Mouse (Mus musculus) embryonic facial prominence, embryonic 15.5 days (tissue): ENCODE results near the gene Zfp185. TPM values are rescaled to one million over a fixed set of nuclear protein-coding genes. Genes with fewer than 3 reads are reported as not detected.

Experiments
- ATAC-seq: fragments of 200-750 bp; cut with Nextera tagmentation; 2 replicates; pipeline ENCODE4 v1.8.0; 2017; ENCODE audit warnings: low read depth, moderate TSS enrichment; ENCODE audit not compliant: insufficient number of reproducible peaks, low FRiP score, low TSS enrichment
- H3K27ac ChIP-seq: fragments of 300-500 bp; sonication (generic); replicated peaks from 2 replicates; pipeline ENCODE4 v1.5.1; 2015; ENCODE audit warnings: mild to moderate bottlenecking, inconsistent platforms
- H3K27me3 ChIP-seq: fragments of 300-500 bp; sonication (generic); 2 replicates; pipeline ENCODE4 v1.6.1; 2015; ENCODE audit warnings: inconsistent platforms
- H3K36me3 ChIP-seq: fragments of 300-500 bp; sonication (generic); 2 replicates; pipeline ENCODE4 v1.6.1; 2015; ENCODE audit warnings: mild to moderate bottlenecking, inconsistent platforms
- H3K4me1 ChIP-seq: fragments of 300-500 bp; sonication (generic); 2 replicates; pipeline ENCODE4 v1.6.1; 2015; ENCODE audit warnings: inconsistent platforms
- H3K4me2 ChIP-seq: fragments of 300-500 bp; sonication (generic); replicated peaks from 2 replicates; pipeline ENCODE4 v1.6.1; 2015; ENCODE audit warnings: mild to moderate bottlenecking, inconsistent platforms
- H3K4me3 ChIP-seq: fragments of 300-500 bp; sonication (generic); replicated peaks from 2 replicates; pipeline ENCODE4 v1.5.1; 2015; ENCODE audit warnings: mild to moderate bottlenecking, inconsistent platforms
- H3K9ac ChIP-seq: fragments of 300-500 bp; sonication (generic); 2 replicates; pipeline ENCODE4 v1.6.1; 2015; ENCODE audit warnings: inconsistent platforms
- H3K9me3 ChIP-seq: fragments of 300-500 bp; sonication (generic); replicated peaks from 2 replicates; pipeline ENCODE4 v1.6.1; 2016; ENCODE audit warnings: inconsistent platforms
- WGBS: fragments of 180-500 bp; shearing (Covaris S2); methylation state at CpG from one replicate; pipeline ENCODE4 v1.1.7; 2015; 5-methylcytosine and 5-hydroxymethylcytosine counted together
- polyA plus RNA-seq: library from polyadenylated mRNA; unstranded; fragments of >200 nt; fragmentation: Nextera tagmentation; extraction: Ambion mirVana; gene quantifications from 2 replicates; pipeline ENCODE4 v1.2.1, GENCODE M21; 2015

Gene Zfp185
- 31.3 and 36.0 TPM in 2 replicates for polyA plus RNA-seq

GRCm38 (mm10) chrX:72986841-72987519 lies at the start of gene Zfp185:
TSS of gene Zfp185 (plus strand) at chrX:72987339.
- H3K27me3 ChIP-seq: no peaks in the 10 kb centered on the region

GRCm38 (mm10) chrX:72953464-72953863 lies 33.7 kb upstream of the Zfp185 start:
- Histone ChIP-seq H3K27me3 (no peaks in the 10 kb centered on the region), H3K4me1 (no peaks in the 10 kb centered on the region), H3K9ac (no peak overlapping the region), H3K4me3 (no peak overlapping the region), H3K36me3 (peaks cover 6% of the 10 kb centered on the region), H3K4me2 (no peak overlapping the region), H3K27ac (no peak overlapping the region), H3K9me3 (no peaks in the 10 kb centered on the region)
- 66% methylated on average over 4 of the region's 4 CpGs for WGBS
- ATAC-seq: no peak

More at GRCm38 (mm10) chrX:72986841-72987519, at the start of gene Zfp185:
- H3K4me2 ChIP-seq: peak within 1 kb of the TSS; percentile 52
- no peaks in the 10 kb centered on the region for H3K36me3 ChIP-seq
- ATAC-seq: peak; percentile 71
- H3K4me3 ChIP-seq: peak within 1 kb of the TSS; percentile 45
- H3K9ac ChIP-seq: no peak within 1 kb of the TSS
- WGBS: 29% methylated on average over 37 of the region's 45 CpGs
- H3K9me3 ChIP-seq: no peaks in the 10 kb centered on the region
- peak within 1 kb of the TSS; percentile 72 for H3K27ac ChIP-seq
- H3K4me1 ChIP-seq: no peaks in the 10 kb centered on the region; the same call in 1 of the 2 replicates

- 69% methylated on average over 4 of the region's 4 CpGs for WGBS
- Histone ChIP-seq H3K4me1 (no peaks in the 10 kb centered on the region), H3K4me3 (no peak overlapping the region), H3K36me3 (peaks cover 6% of the 10 kb centered on the region), H3K27ac (no peak overlapping the region), H3K4me2 (no peak overlapping the region), H3K9ac (no peak overlapping the region), H3K27me3 (no peaks in the 10 kb centered on the region), H3K9me3 (no peaks in the 10 kb centered on the region)
- no peak for ATAC-seq
These were observed 30.7 kb upstream of the Zfp185 start for GRCm38 (mm10) chrX:72956486-72956885.

- H3K4me1 ChIP-seq: no peaks in the 10 kb centered on the region
- 82% methylated on average over 4 of the region's 4 CpGs for WGBS
- no peak overlapping the region for H3K4me2 ChIP-seq
- H3K36me3 ChIP-seq: 0 out of 2 replicates have a peak, but pooled peaks cover 3% of the 10 kb centered on the region
- no peaks in the 10 kb centered on the region for H3K27me3 ChIP-seq
- no peak overlapping the region for H3K27ac ChIP-seq
- H3K4me3 ChIP-seq: no peak overlapping the region
- no peak for ATAC-seq
- no peak overlapping the region for H3K9ac ChIP-seq
- H3K9me3 ChIP-seq: no peaks in the 10 kb centered on the region
These were observed 26.7 kb upstream of the Zfp185 start for GRCm38 (mm10) chrX:72960431-72960830.

- Histone ChIP-seq H3K27me3 (no peaks in the 10 kb centered on the region), H3K9me3 (no peaks in the 10 kb centered on the region), H3K9ac (no peak overlapping the region), H3K4me1 (no peaks in the 10 kb centered on the region), H3K4me2 (no peak overlapping the region), H3K27ac (no peak overlapping the region), H3K36me3 (0 out of 2 replicates have a peak, but pooled peaks cover 3% of the 10 kb centered on the region), H3K4me3 (no peak overlapping the region)
- 70% methylated on average over 3 of the region's 3 CpGs for WGBS
- ATAC-seq: no peak
These were observed 25.6 kb upstream of the Zfp185 start for GRCm38 (mm10) chrX:72961511-72961910.

GRCm38 (mm10) chrX:72962743-72963142 lies 24.4 kb upstream of the Zfp185 start:
- ATAC-seq: no peak
- Histone ChIP-seq H3K9me3 (no peaks in the 10 kb centered on the region), H3K4me1 (no peaks in the 10 kb centered on the region), H3K9ac (no peak overlapping the region), H3K4me3 (no peak overlapping the region), H3K27me3 (no peaks in the 10 kb centered on the region), H3K36me3 (0 out of 2 replicates have a peak, but pooled peaks cover 3% of the 10 kb centered on the region), H3K4me2 (no peak overlapping the region), H3K27ac (no peak overlapping the region)
- WGBS: 81% methylated on average over 3 of the region's 3 CpGs

GRCm38 (mm10) chrX:72982831-72983230 lies 4.3 kb upstream of the Zfp185 start:
- no peak overlapping the region for H3K9ac ChIP-seq
- H3K27ac ChIP-seq: no peak overlapping the region
- WGBS: 48% methylated on average over 6 of the region's 6 CpGs
- H3K4me2 ChIP-seq: no peak overlapping the region
- no peak overlapping the region for H3K4me3 ChIP-seq
- no peaks in the 10 kb centered on the region; the same call in 1 of the 2 replicates for H3K4me1 ChIP-seq
- H3K9me3 ChIP-seq: no peaks in the 10 kb centered on the region
- H3K36me3 ChIP-seq: no peaks in the 10 kb centered on the region
- 0 out of 2 replicates have a peak, but pooled peaks cover 2% of the 10 kb centered on the region for H3K27me3 ChIP-seq
- ATAC-seq: no peak

GRCm38 (mm10) chrX:72985607-72986006 lies 1.5 kb upstream of the Zfp185 start:
- no peak for ATAC-seq
- Histone ChIP-seq H3K27ac (no peak overlapping the region), H3K36me3 (no peaks in the 10 kb centered on the region), H3K4me2 (no peak overlapping the region), H3K27me3 (no peaks in the 10 kb centered on the region), H3K4me1 (no peaks in the 10 kb centered on the region; the same call in 1 of the 2 replicates), H3K9me3 (no peaks in the 10 kb centered on the region), H3K9ac (no peak overlapping the region), H3K4me3 (no peak overlapping the region)
- 86% methylated on average over 2 of the region's 2 CpGs for WGBS

GRCm38 (mm10) chrX:72987520-72987905 lies 374 bp downstream of the Zfp185 start:
- Histone ChIP-seq H3K4me3 (peak overlapping the region; percentile 45), H3K27me3 (no peaks in the 10 kb centered on the region), H3K9me3 (no peaks in the 10 kb centered on the region), H3K4me2 (peak overlapping the region; percentile 52), H3K4me1 (no peaks in the 10 kb centered on the region; the same call in 1 of the 2 replicates), H3K36me3 (no peaks in the 10 kb centered on the region), H3K9ac (no peak overlapping the region), H3K27ac (0 out of 2 replicates have a peak overlapping the region, but pooled peaks have one; percentile 39)
- WGBS: 21% methylated on average over 14 of the region's 14 CpGs
- ATAC-seq: no peak

GRCm38 (mm10) chrX:72988431-72988830 lies 1.3 kb downstream of the Zfp185 start:
- H3K36me3 ChIP-seq: no peaks in the 10 kb centered on the region
- H3K27ac ChIP-seq: no peak overlapping the region
- WGBS: 82% methylated on average over 3 of the region's 3 CpGs
- no peak overlapping the region for H3K4me2 ChIP-seq
- no peak overlapping the region for H3K9ac ChIP-seq
- H3K4me3 ChIP-seq: 0 out of 2 replicates have a peak overlapping the region, but pooled peaks have one; percentile 45
- H3K27me3 ChIP-seq: no peaks in the 10 kb centered on the region
- ATAC-seq: no peak
- no peaks in the 10 kb centered on the region; the same call in 1 of the 2 replicates for H3K4me1 ChIP-seq
- H3K9me3 ChIP-seq: no peaks in the 10 kb centered on the region

GRCm38 (mm10) chrX:72990581-72990980 lies 3.4 kb downstream of the Zfp185 start:
- Histone ChIP-seq H3K4me3 (no peak overlapping the region), H3K27ac (no peak overlapping the region), H3K9ac (no peak overlapping the region), H3K4me2 (no peak overlapping the region), H3K4me1 (no peaks in the 10 kb centered on the region), H3K27me3 (no peaks in the 10 kb centered on the region), H3K9me3 (no peaks in the 10 kb centered on the region), H3K36me3 (no peaks in the 10 kb centered on the region)
- 61% methylated on average over 3 of the region's 3 CpGs for WGBS
- ATAC-seq: no peak
